Mouse (Mus musculus): ENCODE measurements around the gene Dzip3. TPM values are rescaled to one million over a fixed set of nuclear protein-coding genes. Genes with fewer than 3 reads are reported as not detected.

The Dzip3 gene
- total RNA-seq, 4 experiments from 2014 or later, result 19.0 to 27.9 (median 23.1) TPM

Other genes with a start within 250 kb of the Dzip3 start
- under 1 TPM in 2 of 4 experiments, not detected in 2; 0.25 to 0.31 TPM for gene Trat1, start 222.1 kb downstream of the Dzip3 start, total RNA-seq (2022)
- gene Retnlb, start 177.3 kb downstream of the Dzip3 start, total RNA-seq (2022), result not detected
- gene Retnla, start 151.6 kb downstream of the Dzip3 start, total RNA-seq (2022), result 10 to 100 TPM in 3 of 4 experiments, 1 to 10 TPM in 1; 6.7 to 31.3 (median 12.1) TPM
- gene Retnlg, start 121.5 kb downstream of the Dzip3 start, total RNA-seq (2022), result 1 to 10 TPM in 1 of 4 experiments, under 1 TPM in 1, not detected in 2; 0.46 to 1.1 TPM
- gene Cip2a, start within 50 bp of the Dzip3 start, total RNA-seq (2022), result 1 to 10 TPM in 3 of 4 experiments, under 1 TPM in 1; 0.78 to 2.6 (median 1.9) TPM
- not detected for gene Myh15, start 63.3 kb upstream of the Dzip3 start, total RNA-seq (2022)

Data from adrenal gland, adult 8-10 months (tissue).